Mouse (Mus musculus) gastrocnemius, adult 18-20 months (tissue): Measurements from ENCODE around the gene Sez6l2. TPM values are rescaled to one million over a fixed set of nuclear protein-coding genes. Genes with fewer than 3 reads are reported as not detected.
"Not testable (repeated sequence)": the region's sequence is repeated elsewhere in the genome, so short reads cannot be mapped to it uniquely, and the experiment has no call there.

ENCODE experiments used
- DNase-seq: peaks from one replicate; pipeline ENCODE4 v3.0.0; 2021; ENCODE audit warnings: low spot score
- long read RNA-seq, 2 experiments: library from polyadenylated mRNA; stranded (forward); transcript quantifications; one replicate each; pipeline ENCODE4 v2.0.0; 2021
- total RNA-seq, 2 experiments: library from RNA; stranded (reverse); gene quantifications; 2 replicates each; pipeline ENCODE4 v1.2.3; 2021

Gene Sez6l2
- 1 to 10 TPM in 1 of 2 experiments, under 1 TPM in 1; 0.87 to 1.2 TPM for total RNA-seq
- long read RNA-seq, experiment 1, result 0 reads
- long read RNA-seq, experiment 2, result 0 reads

GRCm38 (mm10) chr7:126949793-126950646 lies at the start of gene Sez6l2:
Sez6l2 (plus strand) TSS chr7:126950563.
- peak; percentile 83 for DNase-seq

GRCm38 (mm10) chr7:126905590-126905989 lies 44.8 kb upstream of the Sez6l2 start:
- no peak for DNase-seq

GRCm38 (mm10) chr7:126914844-126915243 lies 35.5 kb upstream of the Sez6l2 start:
- no peak for DNase-seq

GRCm38 (mm10) chr7:126918356-126918755 lies 32.0 kb upstream of the Sez6l2 start:
- DNase-seq, result not testable (repeated sequence)

GRCm38 (mm10) chr7:126919973-126920372 lies 30.4 kb upstream of the Sez6l2 start:
- DNase-seq, result no peak

GRCm38 (mm10) chr7:126921563-126921962 lies 28.8 kb upstream of the Sez6l2 start:
- DNase-seq, result no peak

GRCm38 (mm10) chr7:126922624-126923060 lies 27.7 kb upstream of the Sez6l2 start, which contains the start of gene Tmem219:
Tmem219 (minus strand) TSS chr7:126922917.
- peak; percentile 66 for DNase-seq

GRCm38 (mm10) chr7:126923999-126924398 lies 26.4 kb upstream of the Sez6l2 start:
- DNase-seq, result no peak

GRCm38 (mm10) chr7:126926299-126926698 lies 24.1 kb upstream of the Sez6l2 start:
- no peak for DNase-seq

- DNase-seq, result peak; percentile 92
Measured at GRCm38 (mm10) chr7:126928384-126929037, 21.9 kb upstream of the Sez6l2 start, which contains the start of gene Kctd13. Kctd13 (plus strand) TSS chr7:126928879.

GRCm38 (mm10) chr7:126929046-126929445 lies 21.3 kb upstream of the Sez6l2 start:
- no peak for DNase-seq

GRCm38 (mm10) chr7:126932652-126933051 lies 17.7 kb upstream of the Sez6l2 start:
- DNase-seq, result no peak

- no peak for DNase-seq
Measured at GRCm38 (mm10) chr7:126941171-126941570, 9.2 kb upstream of the Sez6l2 start.

- DNase-seq, result no peak
Measured at GRCm38 (mm10) chr7:126941801-126942200, 8.6 kb upstream of the Sez6l2 start.

- DNase-seq, result no peak
Measured at GRCm38 (mm10) chr7:126946530-126946929, 3.8 kb upstream of the Sez6l2 start.

GRCm38 (mm10) chr7:126948626-126949025 lies 1.7 kb upstream of the Sez6l2 start:
- no peak for DNase-seq

- DNase-seq, result no peak
Measured at GRCm38 (mm10) chr7:126949403-126949792, 965 bp upstream of the Sez6l2 start, which contains the start of gene Asphd1. Asphd1 (minus strand) TSS chr7:126949582.

- DNase-seq, result no peak
Measured at GRCm38 (mm10) chr7:126950647-126951615, 568 bp downstream of the Sez6l2 start.

- no peak for DNase-seq
Measured at GRCm38 (mm10) chr7:126951741-126952140, 1.4 kb downstream of the Sez6l2 start.

- no peak for DNase-seq
Measured at GRCm38 (mm10) chr7:126952646-126953045, 2.3 kb downstream of the Sez6l2 start.

GRCm38 (mm10) chr7:126955125-126955524 lies 4.8 kb downstream of the Sez6l2 start:
- DNase-seq, result no peak
